Mouse (Mus musculus): ENCODE measurements at regions not wholly inside any gene's neighbourhood (a gene's known extent, or its start where the extent isn't known, plus 50 kb on each side); places are given as distances from the start of the nearest gene placed in this dataset.
"Not testable (repeated sequence)": the region's sequence is repeated elsewhere in the genome, so short reads cannot be mapped to it uniquely, and the experiment has no call there.

DNA sequence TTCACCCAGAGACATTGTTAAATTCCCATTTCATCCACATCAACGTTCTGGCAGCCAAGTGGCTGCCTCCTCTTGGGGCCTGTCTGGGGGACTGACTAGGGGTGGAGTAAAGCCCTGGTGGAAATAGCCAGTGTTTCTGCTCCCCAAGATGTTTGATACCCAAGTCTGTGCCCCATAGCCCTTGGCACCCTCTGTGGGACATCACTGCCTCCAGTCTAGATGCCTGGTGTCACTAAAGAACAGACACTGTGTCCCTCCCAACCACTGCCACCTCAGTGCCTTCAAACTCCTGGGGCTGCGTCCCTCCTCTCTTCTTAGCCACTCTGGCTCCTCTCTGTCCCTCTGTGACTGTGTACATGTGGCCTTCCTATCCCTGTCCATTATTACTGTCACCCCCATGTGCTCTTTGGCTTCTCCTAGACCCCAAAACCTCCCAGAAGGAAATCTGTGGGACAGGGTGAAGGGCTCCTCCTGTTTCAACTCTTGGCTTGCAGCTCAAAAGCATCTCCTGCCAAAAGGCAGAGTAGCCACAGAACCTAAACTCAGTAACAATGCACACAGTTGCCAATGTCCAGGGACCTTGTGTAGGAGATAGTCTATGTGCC, 224.8 kb upstream of the Irx4 start:
- no peak for DNase-seq (ENCODE audit: low spot score in 2 of 2)

DNA sequence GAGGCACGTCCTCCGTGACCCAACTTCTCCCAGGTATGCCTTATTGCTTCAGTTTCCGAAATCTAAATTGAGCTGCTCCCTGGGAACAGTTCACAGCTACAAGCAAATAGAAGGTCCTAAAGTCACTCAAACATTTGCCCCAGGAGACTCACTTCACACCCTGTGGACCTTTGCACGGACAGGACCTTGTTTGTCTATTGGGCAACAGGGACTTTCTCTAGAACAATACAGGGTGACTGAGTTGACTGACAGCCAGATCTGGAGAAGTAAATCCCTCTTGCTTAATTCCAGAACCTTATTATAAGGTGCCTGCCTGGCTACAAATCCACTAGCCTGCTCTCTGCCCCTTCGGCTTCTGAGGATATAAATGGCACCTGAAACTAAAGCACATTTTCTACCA, 220.5 kb upstream of the Irx4 start:
- DNase-seq (ENCODE audit: low spot score in 2 of 2), result no peak

DNA sequence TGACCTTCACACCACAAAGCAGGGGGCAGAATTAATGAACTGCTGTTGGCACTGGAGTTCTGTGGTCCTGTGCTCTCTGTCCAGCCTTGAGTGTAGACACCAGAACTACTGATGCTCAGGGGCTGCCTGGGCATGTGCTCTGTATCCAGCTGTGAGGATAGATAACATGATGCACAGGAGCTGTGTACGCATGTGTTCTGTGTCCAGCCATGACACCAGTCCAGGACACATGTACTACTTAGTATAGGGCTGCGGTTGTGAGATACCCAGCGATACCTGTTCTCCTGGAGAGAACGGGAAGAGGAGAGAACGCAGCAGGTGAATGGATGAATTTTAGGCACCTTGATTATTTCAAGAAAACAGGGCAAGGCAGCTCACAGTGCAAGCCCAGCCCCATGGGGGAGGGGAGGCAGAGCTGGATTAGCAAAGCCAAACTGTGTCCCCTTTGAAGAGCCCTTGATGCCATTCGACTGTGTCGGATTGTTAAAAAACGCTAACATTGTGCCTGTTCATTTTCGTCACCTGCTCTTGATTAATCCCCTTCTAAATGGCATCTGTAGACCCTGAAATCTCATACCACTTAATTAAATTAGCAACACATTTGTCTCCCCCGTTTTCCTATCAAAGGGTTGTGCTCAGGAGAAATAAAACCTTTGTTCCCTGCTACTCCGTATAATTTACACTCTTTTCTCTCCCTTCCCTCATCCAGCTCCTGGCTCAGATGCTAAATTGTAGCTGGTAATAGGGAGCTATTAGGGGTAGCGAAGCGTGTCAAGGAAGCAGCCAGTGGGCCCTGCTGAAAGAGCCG, 218.8 kb upstream of the Irx4 start:
- DNase-seq (ENCODE audit: low spot score in 2 of 2), result no peak

DNA sequence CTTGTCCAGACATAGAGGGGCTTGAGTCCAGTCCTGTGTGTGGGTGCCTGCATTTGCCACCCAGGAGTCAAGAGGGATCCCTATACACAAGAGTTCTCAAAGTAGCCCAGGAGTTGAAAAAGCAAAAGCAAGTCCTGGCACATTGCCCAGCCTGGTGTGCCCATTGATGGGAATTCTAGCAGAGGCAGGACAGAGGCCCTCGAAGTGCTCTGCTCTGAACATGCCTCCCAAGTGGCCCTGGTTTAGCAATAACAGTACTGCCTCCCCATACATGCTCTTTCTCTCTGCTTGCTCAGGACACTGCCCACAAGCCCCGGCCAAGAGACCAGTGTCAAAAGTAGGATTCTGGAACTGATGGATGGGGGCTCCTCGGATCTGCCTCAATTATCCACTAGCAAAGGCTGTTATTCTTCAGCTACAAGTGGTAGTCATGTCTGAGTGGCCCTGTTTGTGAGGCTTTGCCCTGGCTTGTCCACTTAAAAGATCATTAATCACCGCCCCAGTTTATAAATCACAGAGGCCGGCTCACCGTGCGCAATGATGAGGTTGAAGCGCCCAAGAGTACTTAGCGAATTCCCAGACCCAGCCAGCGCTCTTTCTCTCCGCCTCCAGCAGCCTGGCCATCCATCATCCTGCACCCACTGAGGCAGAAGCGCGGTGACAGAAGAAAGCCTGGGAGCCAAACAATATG, 190.3 kb upstream of the Irx4 start:
- DNase-seq (ENCODE audit: low spot score in 2 of 2), result no peak

DNA sequence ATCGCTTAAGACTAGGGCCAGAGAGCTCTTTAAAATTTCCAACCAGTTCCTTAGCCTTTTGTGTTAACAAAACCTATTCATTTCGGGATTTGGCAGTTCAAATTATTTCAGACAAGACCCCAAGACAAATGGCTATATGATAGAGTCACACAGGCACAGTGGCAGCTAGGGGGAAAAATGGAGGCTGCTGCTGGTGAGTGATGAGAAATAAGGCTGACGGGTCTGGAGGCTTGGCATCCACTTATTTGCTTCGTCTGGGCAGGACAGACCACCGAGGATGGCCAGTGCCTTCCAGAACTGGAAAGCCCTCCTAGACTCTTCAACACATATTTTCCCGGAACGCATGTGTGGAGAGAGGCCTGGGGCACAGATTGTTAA, 189.8 kb upstream of the Irx4 start:
- DNase-seq (ENCODE audit: low spot score in 2 of 2), result no peak

DNA sequence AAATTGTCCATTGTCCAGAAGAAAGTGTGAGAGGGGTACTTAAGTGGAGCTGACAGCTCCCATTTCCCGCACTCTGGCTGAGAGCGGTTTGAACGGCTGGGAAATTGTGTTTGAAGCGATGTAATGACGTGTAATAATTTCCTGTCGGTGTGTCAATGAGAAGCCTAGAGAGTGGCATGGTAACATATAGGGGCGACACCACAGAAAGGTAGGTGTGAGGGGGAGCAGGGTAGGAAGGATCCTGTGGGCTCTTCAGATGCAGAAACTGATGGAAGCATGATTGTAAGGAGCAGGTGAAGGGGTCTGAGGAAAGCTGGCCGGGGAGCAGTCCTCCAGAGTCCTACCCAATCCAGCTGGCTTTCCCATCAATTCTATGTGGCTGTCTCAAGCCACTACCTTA, 189.2 kb upstream of the Irx4 start:
- DNase-seq (ENCODE audit: low spot score in 2 of 2), result no peak

DNA sequence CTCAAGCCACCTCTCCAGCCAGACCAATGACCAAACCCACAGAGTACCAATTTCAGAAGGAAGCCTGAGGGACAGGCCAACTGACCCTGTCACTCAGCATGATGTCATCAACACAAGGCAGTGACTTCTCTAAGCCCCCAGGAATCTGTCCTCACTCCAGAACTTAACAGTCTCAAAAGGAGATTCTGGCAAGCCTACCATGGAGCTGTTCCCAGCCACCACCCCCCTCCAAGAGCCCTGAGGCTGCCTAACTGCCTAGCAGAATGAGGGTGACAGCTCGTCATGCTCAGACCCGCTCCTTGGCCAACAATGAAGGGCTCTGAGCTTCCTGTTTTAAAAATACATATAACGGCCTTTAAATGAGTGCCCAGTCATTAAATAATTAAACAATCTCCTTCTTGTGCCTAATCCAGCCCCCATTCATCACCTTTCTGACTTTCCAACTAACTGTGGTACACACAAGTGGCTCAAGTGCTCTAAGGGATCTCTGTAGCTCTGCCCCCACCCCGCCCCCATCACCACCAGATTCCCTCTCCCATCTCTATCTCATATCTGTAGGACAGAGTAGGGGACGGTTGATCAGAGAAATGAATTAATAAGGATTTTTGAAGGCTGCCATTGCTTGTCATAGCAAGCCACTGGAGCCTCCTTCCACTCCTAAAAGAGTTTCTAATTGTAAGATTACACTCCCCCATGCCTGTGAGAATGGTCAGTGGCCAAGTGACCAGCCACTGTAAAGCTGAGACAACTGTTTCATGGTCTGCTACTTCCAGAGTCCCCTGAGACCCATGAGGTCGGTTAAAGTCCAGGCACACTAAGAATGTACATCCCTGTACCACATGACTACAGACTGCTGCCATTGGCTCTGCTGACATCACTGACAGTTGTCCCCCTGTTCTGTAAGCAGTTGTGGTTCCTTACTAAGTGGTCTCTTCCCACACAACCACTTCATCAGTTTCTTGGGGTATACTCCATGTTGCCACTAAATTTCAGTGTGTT, 188.1 kb upstream of the Irx4 start:
- DNase-seq (ENCODE audit: low spot score in 2 of 2), result no peak

DNA sequence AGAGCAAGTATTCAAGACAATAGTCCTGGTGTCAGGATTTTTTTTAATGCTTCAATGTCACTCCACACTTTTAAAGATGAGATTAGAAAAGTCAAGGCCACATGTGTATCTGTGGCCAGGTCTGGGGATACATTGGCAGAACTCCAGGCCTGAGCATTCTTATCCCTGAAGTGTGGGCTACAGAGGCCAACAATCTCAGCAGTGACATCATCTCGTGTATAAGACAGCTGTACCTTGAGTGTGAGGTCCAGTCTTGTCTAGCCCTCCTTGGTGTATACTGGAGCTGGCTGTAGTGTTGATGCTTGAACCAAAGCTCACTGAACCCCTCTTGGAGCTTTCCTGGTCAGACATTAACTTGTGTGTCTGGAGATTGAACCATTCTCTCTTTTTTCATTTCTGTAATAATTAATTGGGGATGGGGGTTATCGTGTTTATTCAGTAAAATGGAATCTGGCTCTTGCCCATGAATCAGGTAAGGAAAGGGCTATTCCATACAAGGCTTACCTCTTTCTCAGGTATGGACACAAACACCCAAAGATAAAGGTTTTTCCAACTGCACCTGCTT, 182.3 kb upstream of the Irx4 start:
- DNase-seq (ENCODE audit: low spot score in 2 of 2), result no peak

DNA sequence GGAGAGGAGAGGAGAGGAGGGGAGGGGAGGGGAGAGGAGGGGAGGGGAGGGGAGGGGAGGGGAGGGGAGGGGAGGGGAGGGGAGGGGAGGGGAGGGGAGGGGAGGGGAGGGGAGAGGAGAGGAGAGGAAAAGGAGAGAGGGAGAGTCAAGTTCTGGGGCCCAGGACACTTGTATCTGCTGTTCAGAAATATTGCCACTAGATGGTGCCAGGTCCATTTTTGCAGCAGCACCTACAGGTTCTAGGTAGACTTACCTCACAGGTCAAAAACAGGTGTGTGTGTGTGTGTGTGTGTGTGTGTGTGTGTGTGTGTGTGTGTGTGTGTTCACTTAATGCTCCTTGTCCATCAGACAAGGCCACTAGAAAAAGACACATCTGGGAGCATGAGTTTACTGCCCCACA, 172.5 kb upstream of the Irx4 start:
- DNase-seq (ENCODE audit: low spot score in 2 of 2), result not testable (repeated sequence)

DNA sequence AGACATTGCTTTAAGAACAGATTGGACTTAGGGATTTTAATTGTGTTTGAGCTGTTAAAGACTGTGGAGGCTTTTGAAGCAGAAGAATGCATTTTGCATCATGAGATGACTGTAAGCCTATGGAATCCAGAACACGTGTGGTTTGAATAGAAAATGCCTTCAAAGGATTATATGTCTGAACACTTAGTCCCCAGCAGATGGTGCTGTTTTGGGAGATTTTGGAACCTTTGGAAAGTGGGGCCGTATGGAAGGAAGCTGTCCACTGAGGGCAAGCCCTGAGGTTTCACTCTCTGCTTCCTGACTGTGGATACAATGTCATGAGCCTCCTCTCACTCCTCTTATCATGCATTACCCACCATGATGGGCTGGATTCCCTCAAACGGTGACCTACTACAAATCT, 168.4 kb upstream of the Irx4 start:
- DNase-seq (ENCODE audit: low spot score in 2 of 2), result no peak

DNA sequence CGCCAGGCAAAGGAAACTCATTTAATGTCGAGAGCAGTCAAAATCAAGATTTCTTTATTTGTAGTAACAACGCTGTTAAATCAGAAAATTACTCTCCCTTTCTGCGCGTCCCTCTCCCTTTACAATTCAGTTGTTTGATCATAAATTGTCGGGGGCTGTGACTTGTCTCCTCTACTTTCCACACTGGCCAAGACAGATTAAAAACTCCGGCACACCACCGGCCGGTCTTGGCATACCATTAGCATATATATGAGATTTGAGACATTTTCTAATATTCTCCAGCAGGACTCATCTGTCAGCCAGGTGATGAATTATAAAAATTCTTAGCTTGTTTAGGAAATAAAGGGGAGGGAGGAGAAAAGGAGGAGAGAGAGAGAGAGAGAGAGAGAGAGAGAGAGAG, 162.8 kb upstream of the Irx4 start:
- no peak for DNase-seq (ENCODE audit: low spot score in 2 of 2)

DNA sequence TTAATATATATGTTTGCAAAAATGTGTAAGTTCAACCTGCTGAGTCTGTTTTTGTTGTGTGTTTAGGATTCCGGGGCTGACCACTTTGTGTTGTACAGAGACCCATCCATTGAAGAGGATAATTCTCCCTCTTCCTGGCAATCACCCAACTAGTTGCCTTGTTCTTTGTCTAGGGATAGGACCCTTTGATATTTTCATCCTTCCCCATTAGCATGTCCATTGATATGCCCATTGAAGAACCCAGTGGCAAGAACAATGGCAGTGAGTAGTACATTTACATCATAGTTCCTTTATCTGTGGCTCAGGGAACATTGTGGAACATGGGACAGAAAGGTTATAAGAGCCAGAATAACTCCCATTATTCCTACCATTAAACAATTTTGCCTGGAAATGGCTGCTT, 160.9 kb upstream of the Irx4 start:
- no peak for DNase-seq (ENCODE audit: low spot score in 2 of 2)

DNA sequence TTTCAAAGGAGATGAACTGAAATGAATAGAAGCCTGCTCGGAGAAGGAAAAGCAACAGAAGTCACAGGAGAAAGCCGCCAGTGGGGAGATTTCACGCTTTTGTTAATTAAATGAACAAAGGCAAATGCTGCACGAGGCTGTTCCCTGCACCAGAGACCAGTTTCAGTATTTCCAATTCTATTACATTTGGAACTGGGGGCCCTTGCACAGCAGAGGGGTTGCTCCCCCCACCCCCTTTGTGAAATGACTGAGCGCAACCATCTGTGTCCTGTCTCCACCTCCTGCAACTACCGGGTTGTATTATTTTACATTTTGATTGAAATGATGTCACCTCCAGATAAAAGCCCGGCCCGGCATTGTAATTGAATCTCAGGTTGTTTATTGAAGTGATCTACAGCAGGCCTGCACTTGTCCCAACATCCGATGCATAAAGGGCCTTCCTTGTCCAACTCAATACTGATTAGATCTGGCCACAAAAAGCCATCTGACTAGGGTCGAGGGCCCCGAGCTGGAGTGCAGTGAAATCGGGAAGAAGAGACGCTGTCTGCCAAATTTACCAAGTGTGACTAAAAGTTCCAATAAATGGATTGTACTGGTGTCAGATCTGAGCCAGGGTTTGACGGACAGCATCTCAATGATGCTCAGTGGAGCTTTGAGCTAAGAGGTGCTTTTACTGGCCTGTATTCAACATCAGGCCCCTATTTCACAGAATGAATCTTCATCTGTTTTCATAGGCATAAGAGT, 152.9 kb upstream of the Irx4 start:
- DNase-seq (ENCODE audit: low spot score in 2 of 2), result no peak

DNA sequence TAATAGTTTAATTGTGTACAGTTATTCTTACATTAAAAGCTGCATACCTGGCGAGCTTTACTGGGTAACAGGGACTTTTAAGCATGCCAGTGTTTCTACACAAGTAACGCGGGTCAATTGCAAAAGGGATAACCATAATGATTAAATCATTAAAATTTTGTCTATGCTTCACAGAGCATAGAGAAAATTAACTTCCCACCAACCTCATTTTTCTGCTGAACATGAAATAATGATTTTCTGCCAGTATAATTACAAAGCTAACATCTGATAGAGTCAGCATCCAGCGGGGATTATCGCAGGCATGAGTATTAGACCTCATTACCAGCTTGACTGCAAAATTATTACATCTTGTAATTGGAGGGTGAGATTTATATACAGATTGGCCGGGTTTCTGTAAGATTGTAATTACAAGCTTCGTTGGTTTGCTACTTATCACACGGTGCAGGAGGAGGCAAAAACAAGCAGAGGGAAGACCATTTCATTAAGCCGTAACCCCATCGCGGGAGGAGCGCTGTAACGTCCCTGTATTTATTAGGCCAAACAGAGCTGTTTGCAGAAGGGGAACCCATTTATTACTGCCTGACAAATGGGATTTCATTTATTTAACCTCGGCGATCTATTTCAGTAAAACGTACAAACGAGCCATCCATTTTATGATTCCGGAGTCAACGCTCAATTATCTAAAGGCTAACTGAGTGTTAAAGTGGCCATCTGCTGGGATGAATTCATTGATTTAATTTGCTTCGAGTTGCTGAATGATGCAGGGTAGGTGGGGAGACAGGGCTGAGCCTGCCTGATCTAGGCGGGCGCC, 143.3 kb upstream of the Irx4 start:
- peak in 1 of 2 experiments; percentile 1 for DNase-seq (ENCODE audit: low spot score in 2 of 2)

DNA sequence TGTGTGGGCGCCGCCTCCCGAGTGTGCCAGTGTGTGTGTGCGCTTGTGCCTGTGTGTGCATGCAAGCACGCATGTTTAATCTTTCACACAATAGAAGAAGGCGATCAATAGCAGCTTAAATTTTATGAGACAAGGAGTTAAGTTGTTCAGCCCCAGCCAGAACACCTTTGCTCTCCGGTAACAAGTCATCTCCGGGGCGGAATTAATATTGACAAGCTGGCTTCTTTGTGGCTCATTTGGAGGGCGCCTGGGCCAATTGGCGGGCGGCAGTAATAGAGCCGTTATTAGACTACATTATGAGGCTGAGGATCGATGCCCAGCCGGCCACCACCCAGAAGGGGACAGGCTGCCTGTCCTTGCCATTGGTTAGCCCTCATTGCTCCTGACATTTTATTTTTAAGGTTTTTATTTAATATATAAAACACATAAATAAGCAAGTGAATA, 142.6 kb upstream of the Irx4 start:
- DNase-seq (ENCODE audit: low spot score in 2 of 2), result no peak

DNA sequence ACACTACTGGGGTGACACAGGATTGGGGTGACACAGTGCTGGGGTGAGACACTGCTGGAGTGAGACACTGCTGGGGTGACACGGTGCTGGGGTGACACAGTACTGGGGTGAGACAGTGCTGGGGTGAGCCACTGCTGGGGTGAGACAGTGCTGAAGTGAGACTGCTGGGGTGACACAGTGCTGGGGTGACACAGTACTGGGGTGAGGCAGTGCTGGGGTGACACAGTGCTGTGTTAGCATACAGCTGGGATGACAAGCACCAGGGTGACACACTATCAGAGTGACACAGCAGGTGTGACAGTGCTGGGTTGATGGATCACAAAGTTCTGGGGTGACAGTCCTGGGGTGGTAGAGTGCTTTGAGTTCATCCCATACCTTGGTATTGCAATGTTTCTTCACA, 137.3 kb upstream of the Irx4 start:
- no peak for DNase-seq (ENCODE audit: low spot score in 2 of 2)

DNA sequence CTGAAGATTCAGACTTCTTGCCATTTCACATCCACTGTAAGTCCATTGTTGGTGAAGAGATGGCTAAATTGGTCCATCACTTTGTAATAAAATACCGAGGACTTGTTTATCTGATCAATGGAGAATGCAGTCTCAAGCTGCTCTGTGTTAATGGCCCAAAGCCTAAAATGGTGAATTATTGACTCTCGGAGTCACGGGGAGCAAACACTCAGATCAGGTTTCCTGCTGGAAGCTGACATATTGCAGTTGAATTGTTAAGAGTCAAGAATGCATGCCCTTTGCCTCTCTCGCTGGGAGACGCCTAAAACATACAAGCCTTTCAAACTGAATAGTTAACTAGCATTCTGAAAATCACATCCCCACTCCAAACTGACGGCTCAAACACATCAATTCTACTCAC, 129.0 kb upstream of the Irx4 start:
- no peak for DNase-seq (ENCODE audit: low spot score in 2 of 2)

DNA sequence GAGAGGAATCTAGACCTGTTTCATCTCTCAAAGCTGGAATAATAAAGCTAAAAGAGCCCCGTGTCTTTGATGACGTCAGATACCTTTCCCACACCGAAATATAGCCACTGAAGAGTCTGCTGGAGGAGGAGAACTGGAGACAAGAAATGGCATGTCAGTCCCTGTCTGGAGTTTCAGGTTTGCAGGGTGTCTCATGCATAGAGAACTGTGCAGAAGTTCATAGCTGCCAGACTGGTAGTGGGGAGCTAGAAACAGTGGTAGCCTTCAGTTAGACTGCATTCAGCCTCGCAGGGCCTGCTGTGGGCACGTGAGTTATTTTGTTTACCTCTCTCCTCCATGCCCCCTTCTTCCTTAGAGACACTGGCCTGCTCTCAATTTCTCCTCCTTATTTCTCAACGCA, 127.5 kb upstream of the Irx4 start:
- no peak for DNase-seq (ENCODE audit: low spot score in 2 of 2)

DNA sequence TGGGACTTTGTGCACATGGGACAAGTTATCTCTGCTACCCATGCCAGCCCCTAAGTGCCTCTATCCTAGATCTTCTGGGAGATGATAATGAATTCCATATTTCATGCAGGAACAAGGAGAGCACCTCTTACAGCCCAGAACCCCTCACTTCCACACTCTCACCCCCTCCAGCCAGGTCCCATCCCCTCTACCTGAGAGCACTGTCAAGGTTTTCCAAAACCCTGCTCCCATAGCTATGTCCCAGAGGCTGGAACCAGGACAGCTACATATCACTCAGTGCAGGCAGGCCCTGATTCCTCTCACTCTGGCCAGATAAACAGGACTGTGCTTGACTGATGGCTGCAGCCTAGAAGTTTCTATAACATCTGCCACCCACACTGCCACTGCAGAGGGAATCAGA, 125.3 kb upstream of the Irx4 start:
- DNase-seq (ENCODE audit: low spot score in 2 of 2), result no peak

DNA sequence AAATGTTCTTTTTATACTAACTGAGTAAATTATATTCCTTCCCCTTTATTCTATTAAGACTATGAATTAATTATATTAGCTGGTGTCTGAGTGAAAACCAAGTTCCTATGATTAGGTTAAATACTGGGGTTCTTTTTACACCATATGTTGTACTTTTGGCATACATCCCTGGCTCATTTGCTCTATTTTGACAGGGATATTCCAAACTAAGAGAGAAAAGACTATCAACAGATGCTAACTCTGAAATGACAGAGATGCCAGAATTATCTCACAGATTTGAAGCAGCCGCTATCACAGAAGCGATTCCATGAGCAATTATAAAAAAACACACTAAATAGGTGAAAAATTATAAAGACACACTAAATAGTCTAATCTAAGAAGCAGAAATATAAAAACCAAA, 119.0 kb upstream of the Irx4 start:
- no peak for DNase-seq (ENCODE audit: low spot score in 2 of 2)

All from left cerebral cortex, adult 9 months (tissue).